Mouse (Mus musculus) midbrain, embryonic 15.5 days (tissue): Measurements from ENCODE around the gene Prcp. TPM values are rescaled to one million over a fixed set of nuclear protein-coding genes. Genes with fewer than 3 reads are reported as not detected.
"Not testable (repeated sequence)": the region's sequence is repeated elsewhere in the genome, so short reads cannot be mapped to it uniquely, and the experiment has no call there.

Source experiments
- ATAC-seq: fragments of 200-750 bp; cut with Nextera tagmentation; replicated peaks from 2 replicates; pipeline ENCODE4 v1.8.0; 2017; ENCODE audit warnings: moderate TSS enrichment
- H3K27ac ChIP-seq: fragments of 300-500 bp; sonication (generic); 2 replicates; pipeline ENCODE4 v1.5.1; 2015; ENCODE audit warnings: mild to moderate bottlenecking, inconsistent platforms
- H3K27me3 ChIP-seq: fragments of 300-500 bp; sonication (generic); replicated peaks from 2 replicates; pipeline ENCODE4 v1.6.1; 2015; ENCODE audit warnings: inconsistent platforms
- H3K36me3 ChIP-seq: fragments of 300-500 bp; sonication (generic); replicated peaks from 2 replicates; pipeline ENCODE4 v1.6.1; 2015; ENCODE audit warnings: inconsistent platforms
- H3K4me1 ChIP-seq: fragments of 300-500 bp; sonication (generic); 2 replicates; pipeline ENCODE4 v1.6.1; 2015; ENCODE audit warnings: inconsistent platforms
- H3K4me2 ChIP-seq: fragments of 300-500 bp; sonication (generic); 2 replicates; pipeline ENCODE4 v1.6.1; 2015; ENCODE audit warnings: inconsistent platforms, mild to moderate bottlenecking, moderate library complexity
- H3K4me3 ChIP-seq: fragments of 300-500 bp; sonication (generic); 2 replicates; pipeline ENCODE4 v1.5.1; 2015; ENCODE audit warnings: mild to moderate bottlenecking, inconsistent platforms
- H3K9ac ChIP-seq: fragments of 300-500 bp; sonication (generic); 2 replicates; pipeline ENCODE4 v1.6.1; 2015; ENCODE audit warnings: mild to moderate bottlenecking, inconsistent platforms
- H3K9me3 ChIP-seq: fragments of 300-500 bp; sonication (generic); 2 replicates; pipeline ENCODE4 v1.6.1; 2016; ENCODE audit warnings: inconsistent platforms
- WGBS: fragments of 180-500 bp; shearing (Covaris S2); methylation state at CpG from one replicate; pipeline ENCODE4 v1.1.7; 2015; ENCODE audit warnings: mixed read lengths; 5-methylcytosine and 5-hydroxymethylcytosine counted together
- polyA plus RNA-seq: library from polyadenylated mRNA; unstranded; fragments of >200 nt; fragmentation: Nextera tagmentation; extraction: Ambion mirVana; gene quantifications from 2 replicates; pipeline ENCODE4 v1.2.1, GENCODE M21; 2015

Prcp gene
- polyA plus RNA-seq, 1 experiment from 2014 or later = 20.2 TPM

DNA sequence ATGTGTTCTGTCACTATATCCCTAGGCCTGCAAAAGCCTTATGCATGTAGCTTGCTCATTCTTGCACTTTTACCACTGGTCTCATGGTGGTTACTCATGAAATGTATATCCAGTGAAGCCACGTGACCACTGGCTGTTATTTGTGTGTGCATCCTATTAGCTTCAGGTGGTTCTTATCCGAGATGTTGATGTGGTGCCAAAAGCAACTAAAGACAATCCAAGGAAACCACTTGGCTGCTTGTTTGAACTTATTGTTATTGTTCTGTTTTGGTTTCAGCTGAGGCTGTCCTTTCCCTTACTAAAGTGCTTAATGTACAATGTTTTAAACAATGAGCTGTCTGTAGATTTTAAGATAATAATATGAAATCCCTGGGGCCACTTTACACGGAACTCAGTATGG is 85.5 kb downstream of the Prcp start:
- H3K36me3 ChIP-seq = no peaks in the 10 kb centered on the region
- no peaks in the 10 kb centered on the region for H3K27me3 ChIP-seq
- H3K9me3 ChIP-seq = no peaks in the 10 kb centered on the region
- no peak overlapping the region for H3K27ac ChIP-seq
- H3K4me1 ChIP-seq = no peaks in the 10 kb centered on the region
- ATAC-seq = no peak
- H3K4me3 ChIP-seq = no peak overlapping the region
- 74% methylated on average over 3 of the region's 3 CpGs for WGBS
- H3K9ac ChIP-seq = no peak overlapping the region
- no peak overlapping the region for H3K4me2 ChIP-seq

- Histone ChIP-seq H3K4me1 (no peaks in the 10 kb centered on the region), H3K9ac (no peak overlapping the region), H3K27me3 (peaks cover 7% of the 10 kb centered on the region), H3K27ac (no peak overlapping the region), H3K4me2 (no peak overlapping the region), H3K4me3 (no peak overlapping the region), H3K36me3 (no peaks in the 10 kb centered on the region), H3K9me3 (no peaks in the 10 kb centered on the region)
- WGBS = 67% methylated on average over 1 of the region's 1 CpGs
- no peak for ATAC-seq
Observed at GRCm38 (mm10) chr7:92961876-92962275, 87.6 kb downstream of the Prcp start.

DNA sequence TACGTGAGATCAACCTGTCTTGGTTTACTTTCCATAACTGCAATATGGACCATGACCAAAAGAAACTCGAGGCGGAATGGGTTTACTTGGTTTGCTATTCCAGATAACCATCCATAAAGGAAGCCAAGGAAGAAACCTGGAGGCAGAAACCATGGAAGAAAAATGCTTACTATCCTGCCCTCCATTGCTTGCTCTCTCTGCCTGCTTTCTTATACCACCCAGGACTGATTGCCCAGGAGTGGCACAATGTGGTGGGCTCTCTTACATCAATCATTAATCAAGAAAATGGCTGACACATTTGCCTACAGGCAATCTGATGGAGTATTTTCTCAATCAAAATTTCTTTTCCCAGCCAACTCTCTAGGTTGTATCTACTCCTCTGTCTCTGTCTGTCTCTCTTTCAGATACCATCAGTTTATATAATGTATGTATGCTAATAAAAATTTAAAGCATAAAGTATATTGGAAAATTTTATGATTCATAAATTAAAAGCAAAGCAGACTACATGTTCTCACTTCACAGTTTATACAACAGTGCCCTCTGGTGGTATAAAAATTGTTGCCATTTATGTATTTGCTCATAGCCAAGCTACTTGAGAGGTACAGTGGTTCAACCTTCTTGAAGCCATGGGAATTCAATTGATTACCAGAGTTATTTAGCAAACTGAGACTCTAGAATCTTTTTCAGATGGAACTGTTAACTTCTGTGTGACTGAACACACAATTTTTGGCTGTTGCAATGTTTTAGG is 90.7 kb downstream of the Prcp start:
- Histone ChIP-seq H3K4me2 (no peak overlapping the region), H3K27me3 (peaks cover 7% of the 10 kb centered on the region), H3K9ac (no peak overlapping the region), H3K4me1 (no peaks in the 10 kb centered on the region), H3K4me3 (no peak overlapping the region), H3K36me3 (no peaks in the 10 kb centered on the region), H3K27ac (no peak overlapping the region), H3K9me3 (no peaks in the 10 kb centered on the region)
- ATAC-seq = peak; percentile 86
- 78% methylated on average over 3 of the region's 3 CpGs for whole genome bisulfite sequencing

DNA sequence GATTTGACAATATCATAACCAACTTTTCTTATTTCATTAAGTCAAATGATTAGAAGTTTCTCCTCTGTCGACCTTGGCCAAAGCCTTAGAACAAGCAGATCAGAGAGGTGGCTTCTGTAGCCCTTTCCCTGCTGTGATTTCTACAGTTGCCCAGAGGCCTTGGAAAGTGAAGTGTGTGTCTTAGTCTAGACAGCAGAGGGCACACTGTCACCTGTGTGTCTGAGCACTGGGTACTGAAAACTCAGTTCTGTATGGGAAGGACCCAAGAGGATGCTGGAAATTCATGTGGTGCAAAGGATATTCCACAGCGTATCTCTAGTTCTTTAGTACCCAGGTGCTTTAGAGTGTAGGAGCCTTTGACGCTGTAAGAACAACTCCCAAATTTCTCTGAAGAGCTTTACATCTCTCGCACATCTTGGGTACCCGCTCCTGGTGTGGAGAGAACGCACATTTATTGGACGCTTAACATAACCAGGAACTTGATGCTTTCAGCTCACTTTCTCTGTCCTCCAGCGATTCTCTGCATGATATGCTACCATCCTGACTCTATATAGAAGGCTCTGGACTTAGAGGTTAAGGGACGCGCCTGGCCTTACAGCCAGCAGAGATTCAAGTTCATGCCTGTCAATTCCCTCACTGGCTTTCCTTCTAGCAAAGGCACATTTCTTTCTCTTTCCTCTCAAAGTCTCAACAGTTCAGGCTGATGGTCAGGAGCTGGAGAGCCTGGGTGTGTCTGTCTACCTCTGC is 93.3 kb downstream of the Prcp start:
- Histone ChIP-seq H3K4me1 (no peaks in the 10 kb centered on the region), H3K9ac (no peak overlapping the region), H3K36me3 (no peaks in the 10 kb centered on the region), H3K27me3 (peaks cover 7% of the 10 kb centered on the region), H3K9me3 (no peaks in the 10 kb centered on the region), H3K4me2 (no peak overlapping the region), H3K4me3 (no peak overlapping the region), H3K27ac (no peak overlapping the region)
- ATAC-seq = peak; percentile 80
- WGBS = 57% methylated on average over 10 of the region's 10 CpGs

DNA sequence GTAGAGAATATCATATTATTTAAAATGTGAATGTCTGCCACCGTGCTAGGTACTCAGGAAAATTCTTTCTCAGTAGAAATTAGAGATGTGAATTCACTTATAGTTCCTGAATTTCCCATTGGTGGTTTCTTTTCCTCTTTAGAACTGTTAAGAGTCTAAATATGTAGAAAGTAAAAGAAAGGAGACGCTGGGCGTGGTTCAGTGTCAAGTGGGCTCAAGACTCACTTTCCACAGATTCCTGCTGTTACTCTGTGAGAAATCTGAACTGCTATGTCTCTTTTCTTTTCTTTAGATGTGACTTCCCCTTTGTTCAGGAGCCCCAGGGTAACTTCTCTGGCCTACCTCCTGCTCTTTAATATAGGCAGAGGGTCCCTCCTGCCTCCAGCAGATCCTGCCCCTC is 103.2 kb downstream of the Prcp start:
- Histone ChIP-seq H3K27me3 (peaks cover 12% of the 10 kb centered on the region), H3K9me3 (no peaks in the 10 kb centered on the region), H3K27ac (no peak overlapping the region), H3K9ac (no peak overlapping the region), H3K4me2 (no peak overlapping the region), H3K36me3 (no peaks in the 10 kb centered on the region), H3K4me1 (no peaks in the 10 kb centered on the region), H3K4me3 (no peak overlapping the region)
- ATAC-seq = no peak
- WGBS = 82% methylated on average over 3 of the region's 3 CpGs

- Histone ChIP-seq H3K9ac (no peak overlapping the region), H3K27ac (no peak overlapping the region), H3K36me3 (no peaks in the 10 kb centered on the region), H3K4me3 (no peak overlapping the region), H3K9me3 (no peaks in the 10 kb centered on the region), H3K4me2 (no peak overlapping the region), H3K27me3 (peaks cover 12% of the 10 kb centered on the region), H3K4me1 (no peaks in the 10 kb centered on the region)
- no peak for ATAC-seq
- WGBS = 79% methylated on average over 4 of the region's 4 CpGs
Observed at GRCm38 (mm10) chr7:92978225-92978624, 104.0 kb downstream of the Prcp start.

DNA sequence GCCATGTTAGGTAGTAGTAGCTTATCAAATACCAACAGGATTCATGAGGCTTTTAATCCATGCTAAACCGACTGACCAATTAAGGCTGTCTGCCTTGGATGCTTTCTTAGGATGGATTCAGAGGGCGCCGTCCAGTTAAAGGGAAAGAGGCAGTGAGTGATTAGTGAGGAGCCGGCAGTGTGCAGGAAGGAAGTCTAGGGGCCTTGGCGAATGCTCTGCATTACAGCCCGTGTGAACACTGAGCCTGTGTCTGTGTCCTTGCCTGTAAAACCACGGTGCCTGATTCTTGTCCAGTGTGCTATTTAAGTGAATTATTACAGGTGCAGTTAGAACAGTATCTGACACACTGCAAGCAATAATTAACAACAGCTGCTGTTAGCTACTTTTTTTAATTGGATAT is 104.5 kb downstream of the Prcp start:
- 52% methylated on average over 7 of the region's 7 CpGs for WGBS
- ATAC-seq, H3K4me2 ChIP-seq, H3K27ac ChIP-seq, H3K4me1 ChIP-seq, H3K9ac ChIP-seq, H3K36me3 ChIP-seq, H3K9me3 ChIP-seq, H3K4me3 ChIP-seq: not testable (repeated sequence)
- H3K27me3 ChIP-seq = peaks cover 12% of the 10 kb centered on the region

DNA sequence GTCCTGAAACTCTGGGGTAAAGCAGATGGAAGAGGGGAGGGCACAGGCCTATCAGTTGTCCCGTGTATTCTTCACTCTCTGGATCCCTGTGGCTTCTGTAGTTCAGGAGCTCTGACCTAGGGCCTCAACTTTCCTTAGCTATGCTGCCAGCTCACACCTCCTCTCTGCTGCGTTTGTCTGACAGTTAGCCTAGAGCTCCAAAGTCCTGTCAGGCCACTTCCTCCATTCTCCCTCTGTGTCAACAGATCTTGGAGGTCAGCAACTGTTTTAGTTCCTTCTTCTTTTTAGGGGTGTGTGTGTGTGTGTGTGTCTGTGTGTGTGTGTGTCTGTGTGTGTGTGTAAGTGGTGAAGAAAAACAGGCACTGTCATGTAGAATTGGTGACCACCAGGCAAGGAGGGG is 106.5 kb downstream of the Prcp start:
- peaks cover 16% of the 10 kb centered on the region for H3K4me1 ChIP-seq
- no peak overlapping the region for H3K4me2 ChIP-seq
- no peak for ATAC-seq
- no peaks in the 10 kb centered on the region for H3K36me3 ChIP-seq
- no peaks in the 10 kb centered on the region for H3K9me3 ChIP-seq
- H3K27me3 ChIP-seq = peaks cover 12% of the 10 kb centered on the region
- H3K9ac ChIP-seq = no peak overlapping the region
- WGBS = 63% methylated on average over 2 of the region's 2 CpGs
- no peak overlapping the region for H3K4me3 ChIP-seq
- no peak overlapping the region for H3K27ac ChIP-seq

- no peaks in the 10 kb centered on the region for H3K36me3 ChIP-seq
- H3K4me3 ChIP-seq = no peak overlapping the region
- H3K9ac ChIP-seq = no peak overlapping the region
- WGBS = 59% methylated on average over 2 of the region's 2 CpGs
- H3K27ac ChIP-seq = no peak overlapping the region
- H3K27me3 ChIP-seq = peaks cover 12% of the 10 kb centered on the region
- H3K4me1 ChIP-seq = peaks cover 16% of the 10 kb centered on the region
- no peaks in the 10 kb centered on the region for H3K9me3 ChIP-seq
- no peak for ATAC-seq
- no peak overlapping the region for H3K4me2 ChIP-seq
Observed at GRCm38 (mm10) chr7:92981864-92982263, 107.6 kb downstream of the Prcp start.

Other genes with a start within 250 kb of the Prcp start
- gene Ankrd42, start 237.3 kb upstream of the Prcp start, polyA plus RNA-seq = 25.8 and 26.8 TPM in 2 replicates
- 20.3 and 20.6 TPM in 2 replicates for gene Pcf11, start 204.5 kb upstream of the Prcp start, polyA plus RNA-seq
- gene Rab30, start 132.9 kb upstream of the Prcp start, polyA plus RNA-seq = 20.3 and 23.0 TPM in 2 replicates
- 4.1 and 4.3 TPM in 2 replicates for gene Ddias, start 223 bp upstream of the Prcp start, polyA plus RNA-seq
- 32.2 and 37.9 TPM in 2 replicates for gene Fam181b, start 205.4 kb downstream of the Prcp start, polyA plus RNA-seq